Mouse (Mus musculus): ENCODE measurements at regions not wholly inside any gene's neighbourhood (a gene's known extent, or its start where the extent isn't known, plus 50 kb on each side); places are given as distances from the start of the nearest gene placed in this dataset.

- Histone ChIP-seq H3K4me3 (replicated peaks; ENCODE audit: insufficient read depth, low read depth, low read length) (no peak overlapping the region), H3K27me3 (ENCODE audit: control insufficient read depth, insufficient read depth, low read length) (no peaks in the 10 kb centered on the region), H3K27ac (ENCODE audit: insufficient read depth, low read length) (no peak overlapping the region), H3K4me1 (ENCODE audit: control insufficient read depth, insufficient read depth, low read length) (no peaks in the 10 kb centered on the region)
- TF ChIP-seq CTCF (IDR thresholded peaks at IDR 0.05; ENCODE audit: borderline replicate concordance, insufficient read depth, low read depth, low read length): peak; percentile 96
- no peak for TF ChIP-seq POLR2A (IDR thresholded peaks at IDR 0.05; ENCODE audit: borderline replicate concordance, insufficient read depth, low read length)
- 30% methylated on average over 7 of the region's 7 CpGs for WGBS
- DNase-seq: peak; percentile 77 to 84
Measured at GRCm38 (mm10) chr10:41004044-41004689, 67.9 kb downstream of the Gpr6 start.

GRCm38 (mm10) chr10:41003197-41003596, 68.9 kb downstream of the Gpr6 start:
- no peak for DNase-seq
- 91% methylated on average over 3 of the region's 3 CpGs for WGBS
- H3K4me1 ChIP-seq (ENCODE audit: control insufficient read depth, insufficient read depth, low read length): no peaks in the 10 kb centered on the region
- no peak overlapping the region for H3K4me3 ChIP-seq (replicated peaks; ENCODE audit: insufficient read depth, low read depth, low read length)
- TF ChIP-seq POLR2A (IDR thresholded peaks at IDR 0.05; ENCODE audit: borderline replicate concordance, insufficient read depth, low read length) (no peak), CTCF (IDR thresholded peaks at IDR 0.05; ENCODE audit: borderline replicate concordance, insufficient read depth, low read depth, low read length) (no peak)
- no peak overlapping the region for H3K27ac ChIP-seq (ENCODE audit: insufficient read depth, low read length)
- H3K27me3 ChIP-seq (ENCODE audit: control insufficient read depth, insufficient read depth, low read length): no peaks in the 10 kb centered on the region

- Histone ChIP-seq H3K27me3 (ENCODE audit: control insufficient read depth, insufficient read depth, low read length) (no peaks in the 10 kb centered on the region), H3K27ac (ENCODE audit: insufficient read depth, low read length) (no peak overlapping the region), H3K4me1 (ENCODE audit: control insufficient read depth, insufficient read depth, low read length) (no peaks in the 10 kb centered on the region), H3K4me3 (replicated peaks; ENCODE audit: insufficient read depth, low read depth, low read length) (no peak overlapping the region)
- no peak for TF ChIP-seq POLR2A (IDR thresholded peaks at IDR 0.05; ENCODE audit: borderline replicate concordance, insufficient read depth, low read length)
- no peak for TF ChIP-seq CTCF (IDR thresholded peaks at IDR 0.05; ENCODE audit: borderline replicate concordance, insufficient read depth, low read depth, low read length)
- WGBS: 93% methylated on average over 4 of the region's 4 CpGs
- no peak for DNase-seq
Measured at GRCm38 (mm10) chr10:41000965-41001364, 71.1 kb downstream of the Gpr6 start.

- no peak for DNase-seq
- Histone ChIP-seq H3K27me3 (ENCODE audit: control insufficient read depth, insufficient read depth, low read length) (no peaks in the 10 kb centered on the region), H3K4me1 (ENCODE audit: control insufficient read depth, insufficient read depth, low read length) (no peaks in the 10 kb centered on the region), H3K4me3 (replicated peaks; ENCODE audit: insufficient read depth, low read depth, low read length) (no peak overlapping the region), H3K27ac (ENCODE audit: insufficient read depth, low read length) (no peak overlapping the region)
- TF ChIP-seq CTCF (IDR thresholded peaks at IDR 0.05; ENCODE audit: borderline replicate concordance, insufficient read depth, low read depth, low read length) (no peak), POLR2A (IDR thresholded peaks at IDR 0.05; ENCODE audit: borderline replicate concordance, insufficient read depth, low read length) (no peak)
- WGBS: 84% methylated on average over 12 of the region's 12 CpGs
Measured at GRCm38 (mm10) chr10:40999486-40999885, 72.6 kb downstream of the Gpr6 start.

- WGBS: 86% methylated on average over 11 of the region's 11 CpGs
- DNase-seq: no peak
- TF ChIP-seq POLR2A (IDR thresholded peaks at IDR 0.05; ENCODE audit: borderline replicate concordance, insufficient read depth, low read length) (no peak), CTCF (IDR thresholded peaks at IDR 0.05; ENCODE audit: borderline replicate concordance, insufficient read depth, low read depth, low read length) (no peak)
- Histone ChIP-seq H3K27ac (ENCODE audit: insufficient read depth, low read length) (no peak overlapping the region), H3K27me3 (ENCODE audit: control insufficient read depth, insufficient read depth, low read length) (no peaks in the 10 kb centered on the region), H3K4me1 (ENCODE audit: control insufficient read depth, insufficient read depth, low read length) (no peaks in the 10 kb centered on the region), H3K4me3 (replicated peaks; ENCODE audit: insufficient read depth, low read depth, low read length) (no peak overlapping the region)
Measured at GRCm38 (mm10) chr10:40998799-40999198, 73.3 kb downstream of the Gpr6 start.

- DNase-seq: peak in 1 of 2 experiments; percentile 58
- Histone ChIP-seq H3K27ac (ENCODE audit: insufficient read depth, low read length) (no peak overlapping the region), H3K4me1 (ENCODE audit: control insufficient read depth, insufficient read depth, low read length) (no peaks in the 10 kb centered on the region), H3K27me3 (ENCODE audit: control insufficient read depth, insufficient read depth, low read length) (no peaks in the 10 kb centered on the region), H3K4me3 (replicated peaks; ENCODE audit: insufficient read depth, low read depth, low read length) (no peak overlapping the region)
- TF ChIP-seq POLR2A (IDR thresholded peaks at IDR 0.05; ENCODE audit: borderline replicate concordance, insufficient read depth, low read length) (no peak), CTCF (IDR thresholded peaks at IDR 0.05; ENCODE audit: borderline replicate concordance, insufficient read depth, low read depth, low read length) (no peak)
- 17% methylated on average over 7 of the region's 7 CpGs for WGBS
Measured at GRCm38 (mm10) chr10:40998330-40998729, 73.8 kb downstream of the Gpr6 start.

GRCm38 (mm10) chr10:40997606-40998005, 74.5 kb downstream of the Gpr6 start:
- 55% methylated on average over 5 of the region's 5 CpGs for whole genome bisulfite sequencing
- Histone ChIP-seq H3K4me1 (ENCODE audit: control insufficient read depth, insufficient read depth, low read length) (no peaks in the 10 kb centered on the region), H3K27ac (ENCODE audit: insufficient read depth, low read length) (no peak overlapping the region), H3K4me3 (replicated peaks; ENCODE audit: insufficient read depth, low read depth, low read length) (no peak overlapping the region), H3K27me3 (ENCODE audit: control insufficient read depth, insufficient read depth, low read length) (no peaks in the 10 kb centered on the region)
- no peak for DNase-seq
- no peak for TF ChIP-seq CTCF (IDR thresholded peaks at IDR 0.05; ENCODE audit: borderline replicate concordance, insufficient read depth, low read depth, low read length)

Data from cerebellum, adult 2 months (tissue).